Mouse (Mus musculus): ENCODE measurements around the gene Cep85l. TPM values are rescaled to one million over a fixed set of nuclear protein-coding genes. Genes with fewer than 3 reads are reported as not detected.

Cep85l gene
- polyA plus RNA-seq, 1 experiment from 2014 or later, result 5.7 TPM

DNA sequence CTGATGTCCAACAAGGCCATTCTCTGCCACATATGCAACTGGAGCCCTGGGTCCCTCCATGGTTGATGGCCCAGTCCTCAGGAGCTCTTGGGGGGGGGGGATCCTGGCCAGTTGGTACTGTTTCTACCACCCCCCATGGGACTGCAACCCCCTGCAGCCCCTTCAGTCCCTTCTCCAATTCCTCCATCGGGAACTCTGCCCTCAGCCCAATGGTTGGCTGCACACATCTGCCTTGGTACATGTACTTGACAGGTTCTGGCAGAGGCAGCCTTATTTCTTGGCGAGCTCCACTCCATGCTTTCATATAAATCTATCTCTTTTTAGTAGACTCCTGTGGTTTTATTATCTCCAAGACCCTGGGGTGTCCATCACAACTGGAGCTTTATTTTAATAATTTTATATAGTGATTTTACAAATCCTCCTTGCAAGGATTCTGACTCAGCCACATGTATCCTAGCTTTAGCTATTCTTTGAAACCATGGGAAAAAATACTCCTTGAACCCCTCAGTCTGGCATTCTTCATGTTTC, 145.6 kb downstream of the Cep85l start:
- no peak overlapping the region for H3K27ac ChIP-seq
- no peaks in the 10 kb centered on the region for H3K36me3 ChIP-seq
- H3K27me3 ChIP-seq, result no peaks in the 10 kb centered on the region
- no peaks in the 10 kb centered on the region for H3K9me3 ChIP-seq
- 69% methylated on average over 2 of the region's 2 CpGs for WGBS
- no peaks in the 10 kb centered on the region for H3K4me1 ChIP-seq (replicated peaks)
- no peak overlapping the region for H3K4me2 ChIP-seq
- H3K4me3 ChIP-seq, result no peak overlapping the region
- no peak for ATAC-seq (ENCODE audit: low FRiP score)
- no peak overlapping the region for H3K9ac ChIP-seq

DNA sequence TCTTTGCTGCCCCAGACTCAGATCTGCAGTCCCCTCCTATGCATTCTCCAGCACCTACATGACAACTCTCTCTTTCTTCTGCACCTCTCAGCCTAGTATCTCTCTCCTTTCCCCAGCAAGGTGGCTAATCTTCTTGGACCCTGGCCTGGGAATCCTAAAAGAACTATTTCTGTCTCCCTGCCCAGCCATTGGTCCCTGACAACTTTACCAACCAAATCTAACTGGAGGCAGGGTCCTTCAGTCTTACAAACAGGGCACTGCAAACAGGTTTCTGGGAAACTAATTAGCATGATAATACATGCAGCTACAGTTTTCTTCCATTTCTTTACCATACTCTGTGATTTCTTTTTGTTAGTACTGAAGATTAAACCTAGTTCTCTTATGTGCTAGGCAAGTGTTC, 148.9 kb downstream of the Cep85l start:
- H3K9me3 ChIP-seq, result no peaks in the 10 kb centered on the region
- H3K27me3 ChIP-seq, result no peaks in the 10 kb centered on the region
- no peaks in the 10 kb centered on the region for H3K36me3 ChIP-seq
- no peak overlapping the region for H3K4me2 ChIP-seq
- no peak overlapping the region for H3K9ac ChIP-seq
- H3K4me3 ChIP-seq, result no peak overlapping the region
- no peak for ATAC-seq (ENCODE audit: low FRiP score)
- H3K27ac ChIP-seq, result no peak overlapping the region
- no peaks in the 10 kb centered on the region for H3K4me1 ChIP-seq (replicated peaks)

DNA sequence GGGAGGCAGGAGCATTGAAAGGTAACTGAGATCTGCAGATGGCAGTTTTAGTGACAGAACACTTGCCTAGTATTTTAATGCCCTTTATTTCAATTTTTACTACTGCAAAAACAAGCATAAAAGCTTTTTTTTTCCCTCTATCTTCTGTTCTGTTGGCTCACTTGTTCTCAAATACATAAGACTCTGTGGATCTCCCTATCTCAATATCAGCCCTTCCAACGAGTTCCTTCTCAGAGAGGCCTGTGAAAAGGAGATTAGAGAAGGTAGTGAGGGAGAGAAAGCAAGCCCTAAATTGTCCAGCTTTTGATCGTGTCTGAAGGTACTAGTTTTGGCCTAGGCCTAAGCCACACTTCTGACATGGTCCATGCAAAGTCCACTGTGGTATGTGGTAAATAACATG, 150.6 kb downstream of the Cep85l start:
- H3K4me2 ChIP-seq, result no peak overlapping the region
- no peaks in the 10 kb centered on the region for H3K9me3 ChIP-seq
- ATAC-seq (ENCODE audit: low FRiP score), result no peak
- H3K36me3 ChIP-seq, result no peaks in the 10 kb centered on the region
- no peak overlapping the region for H3K27ac ChIP-seq
- H3K27me3 ChIP-seq, result no peaks in the 10 kb centered on the region
- 85% methylated on average over 2 of the region's 2 CpGs for WGBS
- H3K9ac ChIP-seq, result no peak overlapping the region
- no peaks in the 10 kb centered on the region for H3K4me1 ChIP-seq (replicated peaks)
- no peak overlapping the region for H3K4me3 ChIP-seq

Other genes starting within 250 kb of the Cep85l start
- 1.5 and 1.8 TPM in 2 replicates for gene Pln, start 42.3 kb downstream of the Cep85l start, polyA plus RNA-seq (2015; fragmentation: Nextera tagmentation; extraction: Ambion mirVana)
- 92.5 and 95.1 TPM in 2 replicates for gene Asf1a, start 216.8 kb upstream of the Cep85l start, polyA plus RNA-seq (2015; fragmentation: Nextera tagmentation; extraction: Ambion mirVana)

All from hindbrain, embryonic 13.5 days (tissue).